Mouse (Mus musculus) kidney, postnatal 0 days (tissue): ENCODE data around the gene C1qtnf4. TPM values are rescaled to one million over a fixed set of nuclear protein-coding genes. Genes with fewer than 3 reads are reported as not detected.

ENCODE experiments used
- ATAC-seq: fragments of 200-750 bp; cut with Nextera tagmentation; replicated peaks from 2 replicates; pipeline ENCODE4 v1.8.0; 2017; ENCODE audit warnings: low read depth, moderate number of reproducible peaks, moderate TSS enrichment, moderate library complexity; ENCODE audit not compliant: low FRiP score
- DNase-seq: peaks from one replicate; pipeline ENCODE4 v3.0.0-alpha.2; 2016; ENCODE audit warnings: low spot score
- H3K27ac ChIP-seq: fragments of 300-500 bp; sonication (generic); 2 replicates; pipeline ENCODE4 v1.5.1; 2014; ENCODE audit warnings: mild to moderate bottlenecking
- H3K27me3 ChIP-seq: fragments of 300-500 bp; sonication (generic); 2 replicates; pipeline ENCODE4 v1.6.1; 2014; ENCODE audit warnings: low read length, mixed read lengths; ENCODE audit not compliant: insufficient read depth
- H3K36me3 ChIP-seq: fragments of 300-500 bp; sonication (generic); 2 replicates; pipeline ENCODE4 v1.6.1; 2014; ENCODE audit warnings: low read length, mixed read lengths; ENCODE audit not compliant: insufficient read depth
- H3K4me1 ChIP-seq: fragments of 300-500 bp; sonication (generic); replicated peaks from 2 replicates; pipeline ENCODE4 v1.6.1; 2014; ENCODE audit warnings: antibody characterized with exemption, low read length, mixed read lengths; ENCODE audit not compliant: insufficient read depth
- H3K4me2 ChIP-seq: fragments of 300-500 bp; sonication (generic); 2 replicates; pipeline ENCODE4 v1.6.1; 2014; ENCODE audit warnings: mild to moderate bottlenecking, low read length, moderate library complexity, mixed read lengths
- H3K4me3 ChIP-seq: fragments of 300-500 bp; sonication (generic); replicated peaks from 2 replicates; pipeline ENCODE4 v1.5.1; 2014; ENCODE audit warnings: low read depth, low read length
- H3K9ac ChIP-seq: fragments of 300-500 bp; sonication (generic); 2 replicates; pipeline ENCODE4 v1.6.1; 2014; ENCODE audit warnings: low read depth, low read length
- H3K9me3 ChIP-seq: fragments of 300-500 bp; sonication (generic); replicated peaks from 2 replicates; pipeline ENCODE4 v1.6.1; 2016; ENCODE audit warnings: low read length, inconsistent platforms, mixed read lengths
- CTCF ChIP-seq: IDR thresholded peaks from 2 replicates; pipeline ENCODE4 v1.5.1; 2016; ENCODE audit warnings: antibody characterized with exemption, low read depth, mild to moderate bottlenecking, moderate library complexity
- WGBS: fragments of 180-500 bp; shearing (Covaris S2); extraction: QIAGEN DNeasy Blood & Tissue Kit; methylation state at CpG from one replicate; pipeline ENCODE4 v1.1.7; 2014; 5-methylcytosine and 5-hydroxymethylcytosine counted together
- polyA plus RNA-seq: library from polyadenylated mRNA; unstranded; fragments of >200 nt; fragmentation: Nextera tagmentation; extraction: Ambion mirVana; gene quantifications from 2 replicates; pipeline ENCODE4 v1.2.1, GENCODE M21; 2015

C1qtnf4 gene
- polyA plus RNA-seq, 1 experiment from 2014 or later, result 28.0 TPM

DNA sequence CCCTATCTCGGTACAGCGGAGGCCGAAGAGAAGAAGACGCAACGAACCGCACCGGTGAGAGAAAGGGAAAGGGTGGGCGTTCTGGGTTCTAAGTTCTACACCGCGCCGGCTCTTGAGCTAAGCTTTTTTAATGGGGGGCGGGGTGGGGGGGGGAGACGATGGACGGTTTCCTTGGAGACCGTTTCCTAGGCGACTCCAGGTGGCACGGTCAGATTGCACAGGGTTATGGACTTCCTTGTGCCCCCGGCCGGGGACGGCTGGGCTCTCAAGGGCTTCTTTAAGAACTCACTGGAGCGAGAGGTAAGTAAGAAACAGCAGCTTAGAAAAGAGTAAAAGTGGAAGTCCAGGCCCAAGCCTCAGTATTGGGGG, 19.2 kb downstream of the C1qtnf4 start:
- 0 out of 2 replicates have a peak, but pooled peaks cover 12% of the 10 kb centered on the region for H3K4me1 ChIP-seq
- no peak for TF ChIP-seq CTCF
- H3K27me3 ChIP-seq, result no peaks in the 10 kb centered on the region
- peak overlapping the region; percentile 89 for H3K4me3 ChIP-seq
- peak; percentile 52 for DNase-seq
- peak overlapping the region; percentile 70 for H3K4me2 ChIP-seq
- WGBS, result under 1% methylated on average over 21 of the region's 21 CpGs
- peak; percentile 71 for ATAC-seq
- H3K9me3 ChIP-seq, result no peaks in the 10 kb centered on the region
- H3K36me3 ChIP-seq, result peaks cover 27% of the 10 kb centered on the region
- H3K27ac ChIP-seq, result peak overlapping the region; percentile 95
- H3K9ac ChIP-seq, result peak overlapping the region; percentile 89

DNA sequence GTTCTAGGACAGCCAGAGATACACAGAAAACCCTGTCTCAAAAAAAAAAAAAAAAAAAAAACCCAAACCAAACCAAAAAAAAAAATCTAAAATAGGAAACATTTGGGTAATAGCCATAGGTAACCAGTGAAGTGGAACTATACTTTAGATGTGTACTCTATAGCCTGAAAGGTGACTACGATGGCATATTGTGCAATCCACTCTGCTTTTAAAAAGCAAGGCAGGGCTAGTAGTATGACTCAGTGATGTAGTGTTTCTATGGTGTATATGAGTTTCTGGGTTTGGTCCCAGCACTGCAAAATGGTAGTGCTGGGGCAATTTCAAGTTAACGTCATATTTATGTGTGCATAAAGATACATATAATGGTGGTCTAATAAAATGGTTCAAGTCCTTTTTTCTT, 21.1 kb downstream of the C1qtnf4 start:
- no peak overlapping the region for H3K27ac ChIP-seq
- ATAC-seq (no peak), DNase-seq (no peak)
- H3K4me1 ChIP-seq, result 0 out of 2 replicates have a peak, but pooled peaks cover 12% of the 10 kb centered on the region
- 80% methylated on average over 2 of the region's 2 CpGs for WGBS
- no peak overlapping the region for H3K9ac ChIP-seq
- H3K9me3 ChIP-seq, result no peaks in the 10 kb centered on the region
- peaks cover 35% of the 10 kb centered on the region for H3K36me3 ChIP-seq
- TF ChIP-seq CTCF, result no peak
- no peak overlapping the region for H3K4me3 ChIP-seq
- H3K27me3 ChIP-seq, result no peaks in the 10 kb centered on the region
- no peak overlapping the region for H3K4me2 ChIP-seq

DNA sequence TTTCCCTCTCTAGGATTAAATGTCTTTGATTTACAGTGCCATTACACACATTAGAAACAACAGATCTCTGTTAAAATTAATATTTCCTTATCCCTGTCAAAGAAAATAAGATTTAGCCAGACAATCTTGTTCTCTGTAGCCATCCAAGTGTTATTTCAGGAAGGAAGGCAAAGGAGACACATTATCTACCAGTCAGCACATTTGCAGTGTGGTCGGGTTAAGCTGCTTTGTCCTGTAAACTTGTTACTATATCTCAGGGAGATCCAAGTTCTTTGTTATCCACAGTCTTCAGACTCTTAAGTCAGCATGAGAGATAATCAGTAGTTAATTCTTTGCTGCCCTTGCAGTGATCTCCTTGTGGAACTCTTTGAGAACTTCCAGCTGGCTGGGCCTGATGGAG, 25.2 kb downstream of the C1qtnf4 start:
- Histone ChIP-seq H3K9me3 (no peaks in the 10 kb centered on the region), H3K27me3 (no peaks in the 10 kb centered on the region), H3K4me2 (no peak overlapping the region), H3K4me1 (peaks cover 6% of the 10 kb centered on the region; the same call in 1 of the 2 replicates), H3K27ac (no peak overlapping the region), H3K36me3 (peaks cover 40% of the 10 kb centered on the region), H3K9ac (no peak overlapping the region), H3K4me3 (no peak overlapping the region)
- no peak for DNase-seq
- ATAC-seq, result no peak
- WGBS, result 73% methylated on average over 1 of the region's 1 CpGs
- TF ChIP-seq CTCF, result no peak

- no peak overlapping the region for H3K4me2 ChIP-seq
- no peak for TF ChIP-seq CTCF
- no peaks in the 10 kb centered on the region for H3K27me3 ChIP-seq
- no peak overlapping the region for H3K4me3 ChIP-seq
- H3K9ac ChIP-seq, result no peak overlapping the region
- H3K27ac ChIP-seq, result no peak overlapping the region
- H3K9me3 ChIP-seq, result no peaks in the 10 kb centered on the region
- DNase-seq (no peak), ATAC-seq (no peak)
- WGBS, result 77% methylated on average over 1 of the region's 1 CpGs
- peaks cover 11% of the 10 kb centered on the region; the same call in 1 of the 2 replicates for H3K4me1 ChIP-seq
- H3K36me3 ChIP-seq, result peaks cover 40% of the 10 kb centered on the region
Observed at GRCm38 (mm10) chr2:90911668-90912067, 26.0 kb downstream of the C1qtnf4 start.

DNA sequence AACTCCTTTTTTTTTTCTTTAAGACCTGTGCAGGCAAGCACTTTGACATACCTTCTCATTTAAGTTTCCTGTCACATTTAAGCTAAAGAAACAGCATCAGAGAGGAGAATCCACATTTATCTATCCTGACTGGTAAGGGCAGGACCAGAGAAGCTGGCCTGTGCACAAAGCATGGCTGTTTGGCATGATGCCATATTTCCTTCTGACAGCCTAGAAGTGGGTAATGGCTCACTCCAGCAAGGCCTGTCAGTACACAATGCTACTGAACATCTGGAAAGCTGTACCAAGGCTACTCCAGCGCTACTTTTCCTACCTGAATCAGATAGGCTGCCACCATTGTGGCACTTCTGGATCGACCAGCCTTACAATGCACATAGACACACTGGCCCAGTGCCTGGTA, 28.0 kb downstream of the C1qtnf4 start:
- no peak overlapping the region for H3K9ac ChIP-seq
- 78% methylated on average over 2 of the region's 2 CpGs for WGBS
- H3K27ac ChIP-seq, result no peak overlapping the region
- no peaks in the 10 kb centered on the region for H3K27me3 ChIP-seq
- H3K9me3 ChIP-seq, result no peaks in the 10 kb centered on the region
- no peak for TF ChIP-seq CTCF
- H3K4me2 ChIP-seq, result no peak overlapping the region
- ATAC-seq (no peak), DNase-seq (no peak)
- no peak overlapping the region for H3K4me3 ChIP-seq
- H3K36me3 ChIP-seq, result peaks cover 36% of the 10 kb centered on the region
- peaks cover 15% of the 10 kb centered on the region for H3K4me1 ChIP-seq

DNA sequence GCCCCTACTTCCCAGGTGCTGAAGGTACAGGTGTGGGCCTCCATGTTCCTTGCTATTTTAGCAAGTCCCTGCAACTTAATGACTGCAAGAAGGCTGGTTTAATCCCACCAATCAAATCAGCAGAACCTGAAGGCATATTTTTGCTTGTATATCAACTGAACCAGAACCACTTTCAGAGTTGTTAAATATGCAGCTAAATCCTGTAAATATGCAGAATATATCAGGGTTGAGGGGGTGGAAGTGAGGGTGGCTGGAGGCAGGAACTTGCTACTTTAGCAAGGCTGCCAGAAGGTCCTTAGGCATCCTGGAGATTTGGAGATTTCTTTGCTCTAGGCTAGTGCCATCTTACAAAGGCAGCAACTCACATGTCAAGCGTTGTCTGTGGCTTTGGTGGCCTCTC, 29.9 kb downstream of the C1qtnf4 start:
- peaks cover 15% of the 10 kb centered on the region for H3K4me1 ChIP-seq
- WGBS, result 82% methylated on average over 1 of the region's 1 CpGs
- no peak overlapping the region for H3K9ac ChIP-seq
- no peak overlapping the region for H3K4me3 ChIP-seq
- H3K36me3 ChIP-seq, result peaks cover 19% of the 10 kb centered on the region
- DNase-seq (no peak), ATAC-seq (no peak)
- no peak overlapping the region for H3K27ac ChIP-seq
- no peaks in the 10 kb centered on the region for H3K27me3 ChIP-seq
- H3K4me2 ChIP-seq, result no peak overlapping the region
- H3K9me3 ChIP-seq, result no peaks in the 10 kb centered on the region
- TF ChIP-seq CTCF, result no peak
